Mouse (Mus musculus) cerebellum, adult 11 months (tissue): ENCODE measurements around the gene Ttc36.

ENCODE experiments used
- DNase-seq: peaks from one replicate; pipeline ENCODE4 v3.0.0; 2022

Ttc36 gene

DNA sequence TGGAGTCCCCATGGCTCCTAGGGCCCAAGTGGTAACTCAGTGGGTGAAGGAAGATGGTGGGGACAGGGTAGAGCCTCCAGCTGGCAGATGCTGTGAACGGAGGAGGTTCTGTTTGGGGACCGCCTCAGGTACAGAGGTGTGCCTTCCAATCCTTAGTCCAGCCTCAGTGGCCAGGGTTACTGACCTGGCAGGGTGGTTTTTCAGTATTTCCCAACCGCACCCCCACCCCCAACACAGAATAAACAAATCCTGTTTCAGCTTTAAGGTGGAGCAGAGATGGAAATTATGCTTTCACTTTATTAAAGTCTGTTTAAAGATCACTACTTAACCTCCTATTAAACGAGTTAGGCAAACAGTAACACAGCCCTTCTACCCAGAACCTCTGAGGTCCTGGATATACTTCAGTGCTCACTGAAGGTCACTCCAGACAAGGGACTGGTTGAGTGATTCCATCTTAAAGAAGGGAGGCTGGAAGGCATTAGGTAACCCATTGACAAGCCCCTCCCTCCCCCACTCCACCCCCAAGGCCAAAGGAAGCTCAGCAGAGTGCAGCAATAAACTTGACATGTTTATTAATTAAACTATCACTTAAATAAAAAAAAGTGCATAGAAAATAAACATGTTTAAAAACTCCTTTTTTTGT lies at the start of gene Ttc36:
Gene Ttc36, minus strand, starts transcription at position 265 of the 643 bp plus-strand sequence.
- DNase-seq: no peak

DNA sequence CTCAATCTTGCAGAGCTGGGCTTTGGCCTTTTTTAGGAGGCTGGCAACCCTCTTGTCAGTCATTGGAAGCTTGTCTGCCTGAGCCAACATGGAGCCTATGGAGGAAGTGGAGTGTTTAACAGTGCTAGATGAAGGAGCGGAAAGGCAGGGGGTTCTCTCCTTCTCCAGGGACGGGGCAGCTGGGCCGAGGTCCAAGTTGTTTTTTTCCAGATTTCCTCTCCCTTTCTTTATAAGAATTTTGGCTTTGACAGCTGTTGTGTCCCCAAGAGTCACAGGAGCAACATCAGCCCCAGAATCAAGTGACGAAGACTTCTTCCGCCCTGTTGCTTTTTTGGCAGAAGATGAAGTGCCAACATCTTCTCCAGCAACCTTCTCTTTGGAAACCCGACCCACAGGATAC lies 44.6 kb upstream of the Ttc36 start:
- no peak for DNase-seq

DNA sequence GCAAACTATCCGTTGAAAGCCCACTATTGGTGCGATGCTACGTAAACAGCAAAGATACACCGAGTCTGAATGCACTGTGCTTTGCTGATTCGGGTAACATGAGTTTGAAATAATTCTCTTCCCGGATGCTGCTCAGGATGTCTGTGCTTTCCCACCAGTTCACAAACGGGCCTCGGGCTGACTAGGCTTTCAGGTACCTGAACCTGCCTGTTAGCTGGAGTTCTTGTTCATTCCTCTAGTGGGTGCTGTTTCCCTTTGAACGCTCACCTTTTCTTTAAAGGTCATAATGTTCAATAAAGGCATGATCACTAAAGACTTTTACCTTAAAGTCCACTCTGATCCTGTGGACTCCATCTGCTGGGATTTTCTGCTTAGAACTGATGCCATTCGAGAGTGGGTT lies 38.4 kb upstream of the Ttc36 start:
- peak; percentile 24 for DNase-seq

DNA sequence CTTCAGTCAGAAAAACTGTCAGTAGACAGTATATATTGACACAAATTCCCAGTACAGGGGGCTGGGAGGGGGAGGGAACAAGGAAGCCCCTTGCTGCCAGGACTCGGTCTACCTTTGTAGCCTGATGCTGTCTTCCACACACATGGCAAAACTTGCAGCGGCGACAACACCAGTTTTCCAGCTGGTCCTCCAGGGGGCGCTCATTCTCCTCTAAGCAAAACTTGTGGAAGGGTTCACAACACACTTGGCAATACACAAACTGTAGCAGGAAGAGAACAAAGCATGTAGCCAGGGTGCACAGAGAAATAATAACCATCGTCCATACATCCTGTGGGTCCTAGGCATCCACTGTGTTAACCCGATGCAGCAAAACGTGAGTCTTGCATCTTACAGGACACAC lies 33.6 kb upstream of the Ttc36 start:
- peak; percentile 65 for DNase-seq

DNA sequence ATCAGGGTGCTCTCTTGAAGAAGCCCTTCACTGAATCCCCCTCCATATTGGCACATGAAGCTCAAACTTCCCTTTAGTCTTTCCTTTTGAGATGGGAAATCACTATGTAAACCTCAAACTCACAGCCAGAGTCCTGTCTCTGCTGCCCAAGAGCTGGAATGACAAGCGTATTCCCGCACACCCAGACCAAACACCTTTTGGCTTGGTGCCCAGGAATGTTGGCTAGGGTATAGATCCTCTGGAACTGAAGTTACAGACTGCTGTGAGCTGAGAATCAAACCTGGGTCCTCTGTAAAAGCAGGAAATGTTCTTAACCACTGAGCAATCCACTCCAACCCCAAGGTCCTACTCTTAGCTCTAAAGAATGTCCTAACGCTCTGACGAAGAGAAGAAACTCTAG lies 29.5 kb upstream of the Ttc36 start:
- DNase-seq: no peak

DNA sequence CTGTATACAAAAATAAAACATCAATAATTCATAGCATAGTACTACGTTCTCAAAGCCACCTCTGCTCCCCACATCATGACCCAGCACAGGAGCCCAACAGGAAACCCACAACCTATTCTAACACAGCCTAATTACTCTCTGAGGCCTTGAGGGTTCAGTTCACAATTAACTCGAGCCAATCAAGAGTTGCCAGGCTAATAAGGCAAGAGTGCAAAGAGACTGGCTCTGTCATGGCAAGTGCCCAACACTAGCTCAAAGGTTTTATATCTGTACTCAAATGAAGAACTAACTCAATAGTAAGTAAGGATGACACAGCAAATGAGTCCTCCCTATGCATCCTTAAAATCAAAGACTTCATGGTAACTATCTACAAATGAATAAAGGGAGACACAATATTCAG lies 27.6 kb upstream of the Ttc36 start:
- no peak for DNase-seq

DNA sequence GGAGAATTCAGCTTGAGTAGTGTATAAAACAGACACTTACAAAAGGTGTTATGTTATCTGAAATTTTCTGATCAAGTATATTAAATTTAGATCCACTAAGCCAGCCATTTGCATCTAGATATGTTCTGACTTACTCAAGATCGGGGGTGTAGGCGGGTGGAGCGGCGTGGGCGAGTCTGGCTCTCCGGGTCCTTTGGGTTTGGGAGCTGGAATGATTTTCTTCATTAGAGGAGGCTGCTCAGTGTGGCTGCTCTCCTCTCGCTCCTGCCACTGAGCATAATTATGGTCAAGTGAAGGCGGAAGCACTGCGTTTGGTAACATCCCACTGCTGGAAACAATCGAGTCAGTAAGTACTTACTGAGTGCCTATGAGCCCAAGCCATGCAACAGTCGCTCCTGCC lies 26.1 kb upstream of the Ttc36 start:
- no peak for DNase-seq

DNA sequence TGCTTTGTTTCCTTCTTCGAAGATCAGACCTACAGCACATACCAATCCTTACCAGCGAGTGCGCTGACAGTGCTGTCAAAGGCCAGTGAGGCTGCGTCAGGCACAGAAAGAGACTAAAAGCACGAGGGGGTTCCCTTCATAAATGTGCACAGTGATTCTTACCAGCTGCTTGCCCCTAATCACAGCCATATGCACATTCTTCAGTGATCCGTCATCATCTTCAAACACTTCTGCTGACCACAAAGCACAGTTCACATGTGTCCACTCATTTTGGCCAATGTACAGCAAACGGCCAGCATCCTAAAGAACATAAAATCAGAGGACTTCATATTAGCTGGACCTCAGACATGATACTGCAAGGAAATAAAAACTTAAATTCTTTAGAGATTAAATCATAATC lies 23.8 kb upstream of the Ttc36 start:
- no peak for DNase-seq

DNA sequence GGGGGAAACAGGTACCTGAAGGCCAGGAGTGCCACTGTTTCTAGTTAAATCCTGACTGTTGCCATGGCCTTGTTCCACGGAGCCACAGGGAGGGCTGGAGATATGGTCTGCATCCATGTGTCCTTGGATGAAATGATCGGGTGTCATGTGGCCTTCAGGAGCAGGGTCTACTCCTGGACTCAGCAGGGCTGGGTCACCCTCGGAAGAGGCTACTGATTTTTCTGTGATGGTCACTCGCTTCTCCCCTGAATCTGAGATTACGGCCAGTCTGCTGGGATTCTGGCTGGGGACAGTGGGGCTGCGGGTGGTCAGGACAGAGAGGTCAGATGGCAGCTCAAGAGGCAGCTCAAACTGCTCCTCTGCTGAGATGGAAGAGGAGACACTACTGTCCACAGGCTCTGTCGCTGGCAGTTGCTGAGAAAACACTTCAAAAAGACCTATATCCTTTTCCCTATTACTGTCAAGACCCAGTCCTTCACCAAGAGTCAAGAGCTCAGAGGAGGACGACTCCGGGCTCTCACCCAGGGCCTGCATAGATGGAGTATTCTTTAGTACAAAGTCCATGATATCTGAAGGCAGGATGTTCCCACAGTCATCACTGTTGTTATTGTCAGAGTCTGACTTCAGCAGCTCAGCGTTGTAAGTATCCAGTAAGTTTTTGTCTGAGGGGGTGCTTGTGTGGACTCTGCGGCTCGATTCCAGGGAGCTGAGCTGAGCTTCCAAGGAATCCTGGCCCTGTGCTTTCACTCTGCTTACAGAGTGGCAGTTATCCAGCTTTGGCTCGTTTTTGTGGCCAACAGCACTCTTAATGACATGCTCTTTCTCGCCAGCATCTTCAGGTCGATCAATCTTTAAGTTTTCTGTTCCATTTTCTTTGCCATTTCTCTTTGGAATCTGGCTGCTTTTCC lies 17.3 kb upstream of the Ttc36 start:
- no peak for DNase-seq

DNA sequence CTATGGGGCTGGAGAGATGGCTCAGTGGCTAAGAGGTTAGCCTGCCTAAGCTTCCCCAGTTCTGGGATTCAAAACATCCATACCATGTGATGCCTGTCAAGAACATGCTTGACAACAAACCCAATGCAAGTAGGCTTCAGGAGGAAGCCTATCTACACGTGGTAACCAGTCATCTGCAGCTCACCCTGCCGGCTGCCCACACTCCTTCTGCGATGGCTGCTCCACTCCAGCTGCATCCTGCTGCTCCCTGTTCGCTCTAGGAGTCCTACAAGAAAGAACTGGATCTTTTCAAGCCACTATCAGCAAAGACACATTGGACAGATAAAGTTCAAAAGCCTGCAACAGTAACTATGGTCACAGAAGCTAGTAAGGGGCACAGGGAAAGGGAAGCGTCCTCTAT lies 14.7 kb upstream of the Ttc36 start:
- no peak for DNase-seq

DNA sequence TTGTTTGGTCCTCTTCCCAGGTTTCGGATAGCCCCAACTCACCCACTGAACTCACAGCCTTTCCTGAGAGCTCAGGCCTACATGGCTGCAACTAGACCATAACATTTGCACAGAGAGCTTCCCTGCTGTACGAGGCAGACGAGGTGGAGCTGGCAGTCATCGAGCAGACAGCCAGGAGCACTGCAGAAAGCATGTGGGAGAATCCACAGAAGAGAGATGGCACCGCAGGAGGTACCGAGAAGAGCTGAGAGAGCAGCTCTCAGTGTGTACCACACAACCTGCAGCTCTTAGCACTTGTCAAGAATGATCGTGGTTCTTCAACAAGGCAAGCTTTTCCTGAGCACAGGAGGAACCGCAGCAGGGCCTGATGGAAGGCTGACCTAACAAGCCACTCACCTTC lies 11.3 kb upstream of the Ttc36 start:
- DNase-seq: no peak

DNA sequence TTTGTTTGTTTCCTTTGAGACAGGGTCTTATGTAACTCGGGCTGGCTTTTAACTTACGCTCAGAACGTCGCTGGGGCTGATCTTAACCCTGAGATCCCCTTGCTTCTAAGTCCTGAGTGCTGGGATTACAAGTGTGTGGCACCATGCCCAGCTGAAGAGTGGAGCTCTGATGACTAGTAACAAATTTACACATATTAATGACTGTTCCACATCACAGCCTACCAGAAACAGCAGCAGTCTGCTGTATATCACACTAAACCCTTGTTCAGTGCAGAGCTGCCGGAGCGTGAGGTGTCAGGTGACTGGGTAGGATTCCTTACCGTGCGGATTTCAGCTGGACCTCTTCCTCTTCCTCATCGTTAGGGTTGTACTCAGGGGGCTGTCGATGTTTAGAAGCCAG lies 7.4 kb upstream of the Ttc36 start:
- DNase-seq: no peak

DNA sequence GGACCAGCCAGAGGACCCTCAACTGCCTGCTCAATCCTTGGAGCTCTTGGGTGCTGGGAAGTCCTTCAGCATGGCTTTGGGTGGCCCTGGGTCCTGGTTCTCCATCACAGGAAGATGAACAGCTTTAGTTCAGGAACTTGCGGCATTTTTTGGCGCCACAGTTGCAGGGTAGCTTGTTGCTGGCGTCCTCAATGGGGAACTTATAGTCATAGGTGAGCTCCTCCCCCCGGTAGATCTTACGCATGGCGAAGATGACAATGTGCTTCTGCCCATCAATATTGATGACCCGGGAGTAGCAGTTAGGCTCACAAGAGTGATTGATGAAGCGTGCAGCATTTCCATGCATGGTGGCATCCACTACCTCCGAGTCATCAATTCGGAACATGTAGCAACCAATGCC lies 4.9 kb upstream of the Ttc36 start:
- no peak for DNase-seq

DNA sequence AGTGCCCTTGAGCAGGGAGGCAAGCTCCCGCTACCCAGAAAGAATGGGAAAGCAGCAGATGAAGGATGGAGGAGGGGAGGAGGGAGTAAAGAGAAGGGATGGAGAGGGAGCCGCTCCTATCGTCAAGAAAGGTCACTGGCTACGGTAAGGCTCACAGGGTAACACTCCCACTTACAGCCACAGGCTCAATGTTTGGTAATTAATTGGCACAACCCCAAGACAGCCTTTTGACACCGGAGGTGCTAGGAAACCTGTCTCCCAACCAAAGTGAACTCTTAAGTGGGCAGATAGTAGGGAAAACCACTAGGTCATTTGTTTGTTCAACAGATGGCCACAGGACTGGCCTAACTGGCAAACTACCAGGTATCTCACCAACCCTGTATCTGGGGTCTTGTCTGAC lies 4.3 kb upstream of the Ttc36 start:
- DNase-seq: no peak

DNA sequence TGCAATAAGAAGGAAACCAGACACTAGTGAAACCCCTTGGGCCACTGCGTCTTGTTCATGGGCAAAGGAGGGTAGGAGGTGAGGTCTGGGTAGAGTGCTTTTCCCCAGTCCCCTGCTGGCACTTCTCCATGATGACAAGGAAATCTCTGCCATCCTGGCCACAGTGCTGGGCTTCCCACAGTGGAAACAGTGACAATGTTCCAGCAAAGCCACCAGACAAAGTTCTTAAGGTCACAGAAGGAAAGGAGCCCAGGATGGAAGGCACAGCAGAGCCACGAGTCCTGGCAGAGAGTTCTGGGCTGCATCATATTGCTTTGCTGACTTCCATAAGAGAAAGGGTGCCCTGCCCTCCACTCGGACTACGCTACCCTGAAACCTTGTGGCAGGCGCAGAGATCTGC lies 2.7 kb upstream of the Ttc36 start:
- DNase-seq: no peak

DNA sequence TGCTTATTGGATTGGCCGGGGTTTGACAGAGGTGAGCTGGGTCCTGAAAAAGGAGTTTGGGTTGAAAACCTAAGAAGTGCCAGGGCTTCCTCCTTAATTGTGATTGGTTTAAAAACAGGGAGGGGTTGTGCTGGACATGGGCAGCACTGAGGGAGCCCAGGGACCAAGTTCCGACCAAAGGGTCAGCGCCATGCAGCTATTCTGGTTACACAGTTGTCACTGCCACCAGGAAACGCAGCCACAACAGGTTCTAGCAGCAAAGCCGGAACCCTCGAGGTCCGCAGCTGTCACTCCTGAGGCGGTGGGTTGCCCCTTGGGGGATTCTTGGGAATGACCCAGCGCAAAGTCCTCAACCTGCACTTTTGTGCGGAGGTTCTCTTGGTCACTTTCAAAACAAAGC lies 1.8 kb upstream of the Ttc36 start:
- DNase-seq: no peak

DNA sequence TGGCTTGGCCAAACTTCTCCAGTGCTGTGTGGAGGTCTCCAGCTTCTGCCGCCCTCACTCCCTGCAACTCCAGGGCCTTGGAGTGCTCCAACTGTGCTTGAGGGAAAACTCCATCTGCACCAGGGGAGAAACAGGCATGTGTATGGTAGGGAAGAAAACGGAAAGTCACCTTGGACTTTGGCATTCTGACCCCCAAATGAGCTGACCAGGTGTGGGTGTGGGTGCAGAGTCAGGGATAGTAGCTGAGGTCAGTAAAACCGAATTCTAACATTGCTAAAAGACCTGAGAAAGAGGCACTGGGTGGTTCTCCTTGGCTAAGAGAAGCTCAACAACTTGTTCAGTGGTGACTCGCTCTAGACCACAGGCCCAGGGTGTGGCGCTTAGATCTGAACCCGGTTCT lies 1.2 kb downstream of the Ttc36 start:
- DNase-seq: no peak

DNA sequence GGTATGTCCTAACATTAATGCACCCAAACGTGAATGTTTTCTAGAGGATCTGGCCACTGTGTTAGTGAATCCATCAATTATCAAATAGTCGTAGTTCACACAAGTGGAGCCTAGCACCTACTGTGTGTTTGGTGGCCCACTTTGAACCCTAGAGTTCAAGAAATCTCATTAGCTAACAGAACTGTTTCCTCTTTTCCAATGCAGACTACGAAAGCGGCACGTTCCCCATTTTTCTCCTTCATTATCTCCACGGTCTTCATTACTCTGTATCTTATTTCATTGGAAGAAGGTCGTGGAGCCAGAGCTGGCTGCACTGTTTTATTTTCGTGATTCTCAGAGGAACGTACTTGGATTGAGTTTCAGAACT lies 2.9 kb downstream of the Ttc36 start:
- no peak for DNase-seq

DNA sequence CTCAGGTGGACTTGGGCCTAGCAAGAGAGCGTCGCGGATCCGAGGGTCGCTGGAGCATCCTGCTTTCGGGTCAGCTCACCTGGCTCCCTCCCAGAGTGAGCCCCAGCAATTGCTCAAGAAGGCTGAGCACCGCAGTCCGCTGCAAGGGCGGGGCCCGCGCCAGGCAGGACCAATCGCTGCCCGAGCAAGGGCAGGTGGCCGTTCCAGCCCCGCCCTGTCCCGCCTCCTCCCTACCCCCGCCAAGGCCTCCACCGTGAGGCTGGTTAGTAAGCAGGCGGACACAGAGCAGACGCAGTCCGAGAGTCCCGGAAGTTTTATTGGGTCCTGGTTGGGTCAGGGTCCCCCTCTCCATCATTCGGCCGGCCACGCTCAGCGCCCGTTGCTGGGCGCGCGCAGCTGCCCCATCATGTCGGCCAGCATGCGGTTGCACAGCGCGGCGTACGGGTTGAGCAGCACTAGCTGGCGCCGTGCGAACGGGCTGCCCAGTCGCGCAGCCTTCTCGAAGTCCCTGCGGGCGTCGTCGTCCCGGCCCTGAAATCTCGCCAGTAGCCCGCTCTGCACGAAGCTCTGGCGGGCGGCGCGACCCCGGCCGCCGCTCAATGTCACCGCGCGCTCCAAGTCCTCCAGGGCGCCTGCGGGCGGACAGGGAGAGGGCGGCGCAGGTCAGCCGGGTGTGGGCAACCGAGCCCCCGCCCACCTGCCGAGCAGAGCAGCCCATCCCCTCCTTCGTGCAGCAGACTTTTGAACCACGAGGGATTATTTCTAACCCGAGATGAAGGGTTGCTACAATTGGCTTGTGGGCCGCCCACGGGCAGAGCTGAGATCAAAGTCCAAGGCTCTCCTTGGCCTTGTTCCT lies 3.5 kb downstream of the Ttc36 start, which contains the start of gene Tmem25:
Gene Tmem25, minus strand, starts transcription at position 206 of the 856 bp plus-strand sequence.
- DNase-seq: peak; percentile 92

DNA sequence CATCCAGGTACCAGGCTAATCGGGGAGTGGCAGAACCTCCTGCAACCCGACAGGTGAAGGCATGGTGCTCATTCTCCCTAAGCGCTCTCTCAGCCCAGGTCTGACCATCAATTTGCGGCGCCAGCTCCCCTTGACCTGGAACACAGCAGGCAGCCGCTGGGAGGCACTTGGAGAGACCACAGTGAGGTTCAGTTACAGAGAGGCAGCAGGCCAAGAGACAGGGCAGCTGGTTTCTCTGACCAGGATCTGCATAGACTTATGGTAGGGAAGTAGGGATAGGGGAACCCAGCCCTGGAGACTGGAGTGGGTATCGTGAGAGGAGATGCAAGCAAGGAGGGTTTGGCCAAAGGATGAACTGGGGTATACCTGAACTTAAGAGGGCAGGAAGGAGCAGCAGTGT lies 4.6 kb downstream of the Ttc36 start:
- DNase-seq: peak; percentile 32

DNA sequence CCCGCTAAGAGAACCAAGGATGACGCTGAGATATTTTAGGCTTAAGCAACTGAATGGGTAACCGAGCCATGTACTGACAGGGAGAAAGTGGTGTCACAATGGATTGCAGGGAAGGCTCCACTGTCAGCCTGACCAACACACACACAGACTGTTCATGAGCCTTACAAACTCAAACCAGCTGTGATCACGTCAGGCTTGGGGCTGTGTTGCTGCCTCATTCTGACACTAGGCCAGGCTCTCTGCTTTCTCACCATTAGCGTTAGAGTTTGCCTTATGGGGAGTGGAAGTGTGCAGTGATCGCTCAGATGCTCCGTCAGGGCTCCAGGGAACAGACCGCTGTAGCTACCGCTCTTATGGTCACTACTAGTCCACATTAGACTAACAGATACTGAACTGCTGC lies 10.0 kb downstream of the Ttc36 start:
- no peak for DNase-seq

DNA sequence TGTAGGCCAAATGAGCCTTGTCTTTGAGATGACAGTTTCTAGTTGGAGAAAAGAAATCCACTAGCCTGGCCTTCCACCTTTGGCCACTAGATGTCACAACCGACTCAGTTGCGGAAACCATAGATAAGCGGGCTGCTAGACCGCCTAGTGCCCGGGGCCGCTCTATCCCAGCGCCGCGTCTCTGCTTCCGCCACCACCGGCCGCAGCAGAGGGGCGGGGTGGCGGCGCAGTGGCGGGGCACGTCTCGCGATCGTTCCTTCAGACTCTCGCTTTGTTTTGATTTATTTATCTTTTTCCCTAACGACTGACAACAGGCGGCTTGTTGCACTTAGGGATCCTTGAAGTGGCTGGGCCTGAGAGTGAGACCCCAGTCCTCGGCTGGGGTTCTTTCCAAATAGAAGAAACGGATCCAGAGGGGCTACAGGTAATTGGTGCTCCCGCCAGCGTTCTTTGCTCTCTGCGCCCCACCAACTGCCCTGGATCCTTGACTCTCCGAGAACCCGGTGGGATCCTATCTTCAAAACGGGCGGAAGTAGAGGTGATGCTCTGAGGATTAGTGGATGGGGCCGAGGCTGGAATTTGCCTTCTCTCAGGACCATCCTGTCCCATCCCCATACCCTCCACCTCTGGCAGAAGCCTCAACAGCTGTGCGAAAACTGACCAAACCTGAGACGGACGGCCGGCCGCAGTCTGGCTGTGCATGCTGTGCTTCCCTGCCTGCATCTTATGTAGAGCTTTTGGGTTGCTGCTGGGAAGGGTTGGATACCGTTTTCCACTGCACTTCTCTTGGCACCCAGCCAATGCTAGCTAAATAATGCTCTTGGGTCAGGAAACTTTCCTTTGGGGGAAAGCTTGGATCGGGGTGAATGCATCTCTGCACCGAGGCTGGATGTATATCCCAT lies 29.9 kb downstream of the Ttc36 start:
- DNase-seq: peak; percentile 88

DNA sequence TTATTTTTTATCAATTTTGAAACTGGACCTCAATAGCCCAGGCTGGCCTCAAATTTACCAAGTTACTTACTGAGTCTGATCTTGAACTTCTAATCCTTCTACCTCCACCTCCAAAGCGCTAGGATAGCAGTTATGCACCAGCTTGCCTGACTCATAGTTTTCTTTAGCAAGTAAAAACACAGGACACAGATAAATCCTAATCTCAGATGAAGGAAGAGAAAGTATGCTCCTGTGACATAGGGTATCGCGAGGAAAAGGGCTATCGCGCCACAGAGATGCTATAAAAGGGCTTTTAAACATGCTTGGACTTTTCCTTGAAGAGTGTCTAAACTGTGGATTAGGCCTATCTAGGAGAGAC lies 30.5 kb downstream of the Ttc36 start:
- DNase-seq: no peak
